Mouse (Mus musculus) layer of hippocampus, postnatal 25 days (tissue): ENCODE results near the gene Zfp335. TPM values are rescaled to one million over a fixed set of nuclear protein-coding genes. Genes with fewer than 3 reads are reported as not detected.

Source experiments
- DNase-seq, 2 experiments: peaks; one replicate each; pipeline ENCODE4 v3.0.0; 2022; ENCODE audit warnings: mixed read lengths in 2 of 2, low spot score in 1 of 2; ENCODE audit errors: extremely low spot score in 1 of 2
- total RNA-seq, 2 experiments: library from RNA; stranded (reverse); gene quantifications; 2 replicates each; pipeline ENCODE4 v1.2.3; 2021

Gene Zfp335
- total RNA-seq = 10 to 100 TPM; 23.3 to 29.1 TPM

- DNase-seq = peak; percentile 78 to 98
Measured at GRCm38 (mm10) chr2:164911086-164912048, at the start of gene Zfp335. Zfp335 (minus strand) TSS chr2:164911757.

DNA sequence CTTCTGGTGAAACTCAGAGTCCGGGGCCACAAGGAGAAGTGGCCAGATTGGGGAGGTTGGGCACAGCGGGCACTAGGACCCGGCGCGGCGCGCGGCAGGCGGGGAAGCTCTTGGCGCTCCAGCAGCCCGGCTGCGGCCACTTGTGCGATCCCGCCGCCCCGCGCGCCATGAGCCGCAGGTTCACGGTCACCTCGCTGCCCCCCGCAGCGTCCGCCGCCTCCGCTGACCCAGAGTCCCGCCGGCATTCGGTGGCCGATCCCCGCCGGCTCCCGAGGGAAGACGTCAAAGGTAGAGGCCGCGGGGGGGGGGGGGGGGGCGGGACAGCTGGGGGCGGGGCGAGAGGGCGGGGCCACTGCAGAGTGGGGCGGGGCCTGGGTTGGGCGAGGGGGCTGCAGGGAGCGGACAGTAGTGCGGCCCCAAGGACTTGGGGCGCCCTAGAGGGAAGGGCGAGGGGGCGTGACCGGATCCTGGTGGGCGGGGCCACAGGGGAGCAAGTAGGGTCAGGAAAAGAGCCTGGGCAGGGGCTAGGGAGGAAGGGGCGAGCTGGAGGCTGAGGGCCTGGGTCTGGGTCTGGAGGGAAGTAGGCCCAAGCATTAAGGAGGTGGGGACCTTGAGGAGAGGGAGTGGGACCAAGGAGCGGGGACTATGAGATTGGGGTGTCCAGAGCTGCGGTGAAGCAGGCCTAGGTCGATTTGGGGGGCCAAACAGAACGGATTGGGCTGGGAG lies 49.3 kb upstream of the Zfp335 start, which contains the start of gene Slc12a5:
Gene Slc12a5, plus strand, starts transcription at position 87 of the 726 bp plus-strand sequence.
- DNase-seq = peak; percentile 49 to 61

DNA sequence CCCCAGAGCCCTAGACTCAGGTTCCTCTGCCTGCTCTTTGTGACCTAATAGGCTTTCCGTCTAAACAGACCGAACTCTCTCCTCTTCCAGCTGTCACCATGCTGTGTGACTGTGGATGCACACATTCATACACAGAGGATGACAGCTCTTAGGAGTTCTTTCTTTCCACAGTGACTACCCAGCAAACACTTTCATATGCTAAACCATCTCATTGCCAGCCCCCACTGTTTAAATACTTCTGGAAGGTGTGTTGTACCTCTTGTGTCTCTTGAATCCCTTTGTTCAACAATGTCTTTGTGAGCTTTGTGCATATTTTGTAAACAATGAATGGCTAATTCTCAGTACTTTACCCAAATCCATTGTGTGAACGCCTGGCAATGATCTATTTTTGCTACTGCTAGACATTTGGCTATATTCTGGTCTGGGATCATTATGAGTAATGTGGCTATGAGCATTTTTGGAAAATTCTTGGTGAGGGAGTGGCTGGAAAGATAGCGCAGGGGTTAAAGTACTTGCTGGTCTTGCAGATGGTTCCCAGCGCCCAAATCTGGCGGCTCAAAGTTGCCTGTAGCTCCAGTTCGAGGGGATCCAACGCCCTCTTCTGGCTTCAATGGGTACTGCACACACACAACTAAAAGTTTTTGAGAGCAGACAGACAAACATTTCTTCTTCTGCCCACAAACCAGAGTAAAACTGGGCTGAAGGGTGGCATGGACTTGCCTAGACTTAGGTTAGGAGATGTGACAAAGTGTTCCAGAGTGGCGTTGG lies 46.2 kb upstream of the Zfp335 start:
- DNase-seq = no peak

DNA sequence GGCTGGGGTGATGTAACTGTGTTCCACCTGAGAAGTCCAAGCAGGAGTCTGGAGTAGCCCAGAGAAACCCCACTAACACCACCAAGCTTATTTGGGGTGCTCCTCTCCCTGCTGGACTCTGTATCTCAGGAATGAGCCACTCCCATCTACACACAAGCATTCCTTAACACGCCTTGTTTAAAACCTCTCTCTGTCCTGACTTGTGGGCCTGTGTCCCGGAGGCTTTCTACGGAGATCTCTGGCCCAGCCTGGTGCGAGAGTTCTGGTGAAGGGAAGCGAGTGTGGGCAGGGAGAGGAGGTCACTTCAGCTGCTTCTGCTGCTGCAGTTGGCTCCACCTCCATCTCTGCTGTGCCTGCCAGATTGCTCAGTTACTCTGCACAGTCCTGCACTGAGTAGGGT lies 44.6 kb upstream of the Zfp335 start:
- DNase-seq = no peak

DNA sequence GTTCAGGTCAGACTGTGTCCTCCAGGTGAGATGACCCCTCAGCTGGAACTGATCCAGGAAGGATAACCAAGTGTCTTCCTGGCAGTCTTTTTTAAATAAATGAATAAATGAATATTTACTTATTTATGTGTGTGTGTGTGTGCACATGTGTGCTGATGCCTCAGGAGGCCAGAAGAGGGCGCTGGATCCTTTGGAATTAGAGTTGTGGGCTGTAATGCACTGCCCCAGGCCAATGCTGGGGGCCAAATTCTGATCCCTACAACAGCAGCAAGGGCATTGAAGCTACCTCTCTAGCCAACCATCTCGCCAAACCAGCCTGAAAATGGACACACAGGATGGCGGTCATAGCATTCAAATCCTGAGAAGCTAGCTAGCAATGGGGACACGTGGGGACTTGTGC lies 44.2 kb upstream of the Zfp335 start:
- no peak for DNase-seq

DNA sequence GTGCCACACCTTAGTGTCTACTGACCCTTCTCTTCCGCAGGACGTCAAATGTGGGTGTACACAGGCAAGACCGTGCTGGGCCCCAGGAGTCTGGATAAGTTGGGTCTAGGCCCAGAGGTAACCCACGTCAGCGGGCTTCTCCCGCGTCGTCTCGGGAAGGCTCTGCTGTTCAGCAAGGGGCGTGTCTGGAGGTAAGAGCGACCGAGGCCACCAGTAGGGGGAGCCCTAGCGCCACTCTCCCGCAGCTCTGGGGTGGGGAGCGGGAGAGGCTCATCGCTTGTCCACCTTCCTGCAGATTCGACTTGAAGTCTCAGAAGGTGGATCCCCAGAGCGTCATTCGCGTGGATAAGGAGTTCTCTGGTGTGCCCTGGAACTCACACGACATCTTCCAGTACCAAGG lies 41.7 kb upstream of the Zfp335 start:
- DNase-seq = peak; percentile 83 to 92

DNA sequence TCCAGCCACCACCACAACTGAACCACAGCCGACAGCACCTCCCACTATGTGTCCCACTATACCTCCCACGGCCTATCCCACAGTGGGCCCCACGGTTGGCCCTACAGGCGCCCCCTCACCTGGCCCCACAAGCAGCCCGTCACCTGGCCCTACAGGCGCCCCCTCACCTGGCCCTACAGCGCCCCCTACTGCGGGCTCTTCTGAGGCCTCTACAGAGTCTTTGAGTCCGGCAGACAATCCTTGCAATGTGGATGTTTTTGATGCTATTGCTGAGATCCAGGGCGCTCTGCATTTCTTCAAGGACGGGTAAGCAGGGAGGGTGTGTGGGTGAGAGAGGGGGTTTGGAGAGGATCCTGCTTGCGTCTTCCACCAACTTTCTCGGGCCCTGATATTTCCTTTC lies 40.9 kb upstream of the Zfp335 start:
- DNase-seq = no peak

DNA sequence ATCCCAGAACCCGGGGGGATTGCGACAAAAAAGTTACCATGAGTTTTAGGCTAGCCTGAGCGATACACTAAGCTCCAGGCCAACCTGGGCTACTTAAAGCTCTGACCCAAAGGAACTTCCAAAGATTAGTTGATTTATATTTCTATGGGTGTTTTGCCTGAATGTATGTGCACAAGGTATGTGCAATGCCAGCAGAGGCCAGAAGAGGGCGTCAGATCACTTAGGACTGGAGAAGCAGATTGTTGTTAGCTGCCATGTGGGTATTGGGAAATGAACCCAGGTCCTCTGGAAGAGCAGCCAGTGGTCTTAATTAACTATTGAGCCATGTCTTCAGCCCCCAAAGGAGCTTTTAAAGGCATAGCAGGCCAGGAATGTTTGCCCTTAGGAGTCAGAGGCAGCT lies 40.2 kb upstream of the Zfp335 start:
- DNase-seq = no peak

- DNase-seq = no peak
Measured at GRCm38 (mm10) chr2:164950501-164950900, 38.9 kb upstream of the Zfp335 start.

DNA sequence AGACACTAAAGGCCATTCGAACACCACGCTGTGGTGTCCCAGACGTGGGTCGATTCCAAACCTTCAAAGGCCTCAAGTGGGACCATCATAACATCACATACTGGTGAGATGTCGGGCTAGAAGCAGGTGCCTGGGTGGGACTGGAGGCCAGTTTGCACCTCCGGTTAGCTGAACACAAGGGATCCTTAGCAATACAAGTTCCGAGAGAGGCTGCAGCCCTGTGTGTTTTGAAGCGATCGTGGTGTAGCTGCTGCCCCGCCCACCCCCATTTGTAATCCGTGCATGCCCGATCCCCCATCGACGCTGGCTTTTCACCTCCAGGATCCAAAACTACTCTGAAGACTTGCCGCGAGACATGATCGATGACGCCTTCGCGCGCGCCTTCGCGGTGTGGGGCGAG lies 37.4 kb upstream of the Zfp335 start:
- no peak for DNase-seq

GRCm38 (mm10) chr2:164947930-164948329 lies 36.4 kb upstream of the Zfp335 start:
- no peak for DNase-seq

DNA sequence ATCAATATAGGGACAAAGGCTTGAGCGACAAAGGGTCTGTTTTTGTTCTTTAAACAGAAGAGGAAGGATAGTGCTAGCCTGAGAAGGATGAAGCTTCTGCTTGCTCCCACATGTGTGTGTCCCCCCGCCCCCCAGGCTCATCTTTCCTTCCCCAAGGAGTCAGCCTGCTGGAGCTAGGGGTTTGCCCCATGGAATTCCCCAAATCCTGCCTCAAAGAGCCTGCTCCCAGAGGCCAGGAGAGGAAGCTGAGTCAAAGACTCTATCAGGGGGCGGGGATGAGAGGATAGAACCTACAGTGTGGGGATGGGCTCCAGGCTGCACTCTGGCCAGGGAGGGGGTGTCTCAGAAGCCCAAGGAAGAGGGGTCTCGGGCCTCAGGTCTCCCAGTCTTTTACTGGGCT lies 35.9 kb upstream of the Zfp335 start:
- no peak for DNase-seq

DNA sequence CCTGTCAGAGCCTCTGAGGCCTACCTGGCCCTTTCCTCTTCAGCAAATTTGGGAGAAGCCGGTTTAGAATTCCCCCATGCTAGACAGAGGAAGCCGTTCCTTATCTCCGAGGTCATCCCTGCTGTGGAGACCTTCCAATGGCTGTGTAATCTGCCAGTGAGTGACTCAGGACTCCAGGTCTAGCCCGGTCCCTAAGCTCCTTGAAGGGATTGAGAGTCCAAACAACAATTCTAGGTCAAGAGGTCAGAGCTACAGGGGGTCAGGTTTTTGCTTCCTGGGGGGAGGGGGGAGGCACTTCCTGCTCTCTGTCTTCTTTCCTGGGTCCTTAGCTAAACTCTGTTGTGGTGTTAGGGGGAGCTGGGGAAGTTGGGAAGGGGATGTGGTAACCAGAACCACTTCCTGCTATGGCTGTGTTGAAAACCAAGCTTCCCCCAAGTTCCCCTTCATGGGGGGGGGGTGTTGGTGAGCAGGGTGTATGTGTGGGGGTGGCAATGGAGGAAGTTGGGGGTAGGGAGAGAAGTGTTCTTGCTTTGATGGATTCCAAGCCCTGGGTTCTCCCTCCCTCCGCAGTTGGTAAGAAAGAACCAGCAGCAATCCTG lies 31.2 kb upstream of the Zfp335 start:
- DNase-seq = no peak

DNA sequence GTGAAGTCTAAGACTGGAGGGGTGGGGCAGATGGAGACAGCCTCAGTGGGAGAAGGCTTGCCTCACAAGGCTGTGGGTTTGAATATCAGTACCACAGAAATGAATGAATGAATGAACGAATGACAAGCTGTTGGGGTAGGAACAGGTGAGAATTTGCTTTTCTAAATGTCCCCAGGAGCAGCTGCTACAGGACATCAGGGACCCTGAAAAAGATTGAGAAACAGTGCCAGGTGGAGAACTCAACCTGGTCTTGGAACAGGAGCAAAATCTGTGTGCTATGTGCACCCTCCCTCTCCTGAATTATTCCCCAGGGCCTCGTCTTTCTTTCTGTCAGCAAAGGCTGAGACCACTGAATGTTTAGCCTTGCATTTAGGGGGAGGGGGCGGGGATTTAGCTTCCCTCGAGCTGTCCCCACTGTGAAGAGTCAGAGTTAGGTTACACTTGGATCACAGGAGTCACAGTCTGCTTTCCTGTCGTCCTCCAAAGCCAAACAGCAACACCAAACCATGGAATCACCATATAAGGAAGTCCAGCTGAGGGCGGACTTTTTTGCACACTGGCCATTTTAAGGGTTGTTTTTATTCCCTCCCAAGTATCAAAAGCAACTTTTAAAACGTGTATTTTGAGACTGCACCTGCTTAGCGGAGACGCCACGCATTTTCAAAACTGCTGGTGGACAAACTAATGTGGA lies 28.7 kb upstream of the Zfp335 start, which contains the start of gene Mmp9:
Gene Mmp9, plus strand, starts transcription at position 641 of the 691 bp plus-strand sequence.
- no peak for DNase-seq

DNA sequence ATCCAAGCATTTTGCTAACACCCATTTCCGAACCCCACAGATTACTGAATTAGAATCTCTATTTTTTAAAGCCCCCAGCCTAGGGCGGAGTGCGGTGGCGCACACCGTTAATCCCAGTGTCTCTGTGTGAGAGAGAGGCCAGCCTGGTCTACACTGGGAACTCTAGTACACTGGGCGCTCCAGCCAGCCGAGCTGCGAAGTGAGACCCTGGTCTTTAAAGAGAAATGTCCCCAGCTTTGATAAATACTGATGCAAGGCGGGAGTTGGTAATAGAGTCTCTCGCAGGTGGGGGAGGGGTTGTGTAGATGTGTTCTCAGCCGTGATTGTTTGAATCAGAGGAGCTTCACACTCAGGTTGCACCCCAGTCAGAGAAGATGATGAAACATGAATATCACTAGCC lies 27.5 kb upstream of the Zfp335 start:
- no peak for DNase-seq

DNA sequence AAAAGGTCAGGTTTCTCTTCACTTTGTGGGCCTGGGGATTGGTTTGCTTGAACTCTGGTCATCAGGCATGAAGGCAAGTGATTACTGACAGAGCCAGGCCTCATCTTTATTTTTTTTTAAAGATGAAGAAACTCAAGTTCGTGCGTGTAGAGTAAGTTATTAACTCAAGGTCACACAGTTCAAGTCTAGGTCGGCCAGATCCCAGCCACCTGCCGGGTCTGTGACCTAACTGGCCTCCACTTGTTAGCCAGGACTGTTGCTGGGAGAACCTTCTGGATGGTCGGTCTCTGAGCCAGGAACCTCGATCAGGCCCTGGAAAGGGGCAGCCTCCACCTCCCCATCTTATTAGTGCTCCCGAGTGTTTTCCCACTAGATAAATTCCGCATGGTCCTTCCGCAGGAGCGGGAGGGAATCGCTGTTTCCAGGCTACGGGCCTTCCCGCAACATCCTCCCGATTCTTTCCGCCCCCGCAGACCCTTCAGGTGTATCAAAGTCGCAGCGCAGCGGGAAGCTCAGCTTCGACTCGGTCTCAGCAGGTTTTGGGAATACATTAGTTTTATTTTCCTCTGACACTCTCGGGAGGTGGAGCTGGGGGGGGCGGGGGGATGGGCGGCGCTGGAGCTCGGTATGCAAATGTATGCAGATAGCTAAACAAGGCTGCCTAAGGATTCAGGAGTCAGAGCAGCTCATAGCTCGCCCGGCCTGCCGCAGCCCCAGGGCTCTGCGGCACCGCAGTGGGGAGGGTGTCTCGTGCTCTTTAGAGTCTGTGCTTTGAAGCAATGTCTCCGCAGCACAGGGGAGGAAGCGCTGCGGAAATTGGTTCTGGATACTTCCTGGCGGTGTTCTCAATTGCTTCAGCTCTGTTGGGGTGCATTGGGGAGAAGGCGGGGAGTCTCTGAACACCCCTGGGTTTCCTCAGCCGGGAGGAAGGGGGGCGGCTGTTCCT lies 26.9 kb upstream of the Zfp335 start:
- peak; percentile 29 to 50 for DNase-seq

GRCm38 (mm10) chr2:164935991-164936390 lies 24.4 kb upstream of the Zfp335 start:
- no peak for DNase-seq

GRCm38 (mm10) chr2:164933534-164933933 lies 22.0 kb upstream of the Zfp335 start:
- no peak for DNase-seq
